Mouse (Mus musculus) liver, embryonic 15.5 days (tissue): Measurements from ENCODE around the gene Ephb4. TPM values are rescaled to one million over a fixed set of nuclear protein-coding genes. Genes with fewer than 3 reads are reported as not detected.

ENCODE experiments used
- ATAC-seq: fragments of 200-750 bp; cut with Nextera tagmentation; 2 replicates; pipeline ENCODE4 v1.8.0; 2017; ENCODE audit warnings: moderate number of reproducible peaks, mild to moderate bottlenecking, moderate library complexity; ENCODE audit not compliant: insufficient read depth
- H3K27ac ChIP-seq: fragments of 300-500 bp; sonication (generic); replicated peaks from 2 replicates; pipeline ENCODE4 v1.5.1; 2015; ENCODE audit warnings: mild to moderate bottlenecking, inconsistent platforms
- H3K27me3 ChIP-seq: fragments of 300-500 bp; sonication (generic); 2 replicates; pipeline ENCODE4 v1.6.1; 2015; ENCODE audit warnings: mild to moderate bottlenecking, inconsistent platforms
- H3K36me3 ChIP-seq: fragments of 300-500 bp; sonication (generic); replicated peaks from 2 replicates; pipeline ENCODE4 v1.6.1; 2015; ENCODE audit warnings: moderate library complexity, mild to moderate bottlenecking, inconsistent platforms
- H3K4me1 ChIP-seq: fragments of 300-500 bp; sonication (generic); replicated peaks from 2 replicates; pipeline ENCODE4 v1.6.1; 2015; ENCODE audit warnings: inconsistent platforms
- H3K4me2 ChIP-seq: fragments of 300-500 bp; sonication (generic); 2 replicates; pipeline ENCODE4 v1.6.1; 2015; ENCODE audit warnings: moderate library complexity, mild to moderate bottlenecking, inconsistent platforms
- H3K4me3 ChIP-seq: fragments of 300-500 bp; sonication (generic); replicated peaks from 2 replicates; pipeline ENCODE4 v1.5.1; 2015; ENCODE audit warnings: mild to moderate bottlenecking, inconsistent platforms
- H3K9ac ChIP-seq: fragments of 300-500 bp; sonication (generic); 2 replicates; pipeline ENCODE4 v1.6.1; 2015; ENCODE audit warnings: moderate library complexity, mild to moderate bottlenecking, inconsistent platforms
- H3K9me3 ChIP-seq: fragments of 300-500 bp; sonication (generic); replicated peaks from 2 replicates; pipeline ENCODE4 v1.6.1; 2016; ENCODE audit warnings: inconsistent platforms
- WGBS: fragments of 180-500 bp; shearing (Covaris S2); methylation state at CpG from one replicate; pipeline ENCODE4 v1.1.7; 2015; ENCODE audit warnings: mixed read lengths; ENCODE audit not compliant: insufficient replicate concordance; 5-methylcytosine and 5-hydroxymethylcytosine counted together
- polyA plus RNA-seq: library from polyadenylated mRNA; unstranded; fragments of >200 nt; fragmentation: Nextera tagmentation; extraction: Ambion mirVana; gene quantifications from 2 replicates; pipeline ENCODE4 v1.2.1, GENCODE M21; 2015

Ephb4 gene
- 7.6 and 8.6 TPM in 2 replicates for polyA plus RNA-seq

DNA sequence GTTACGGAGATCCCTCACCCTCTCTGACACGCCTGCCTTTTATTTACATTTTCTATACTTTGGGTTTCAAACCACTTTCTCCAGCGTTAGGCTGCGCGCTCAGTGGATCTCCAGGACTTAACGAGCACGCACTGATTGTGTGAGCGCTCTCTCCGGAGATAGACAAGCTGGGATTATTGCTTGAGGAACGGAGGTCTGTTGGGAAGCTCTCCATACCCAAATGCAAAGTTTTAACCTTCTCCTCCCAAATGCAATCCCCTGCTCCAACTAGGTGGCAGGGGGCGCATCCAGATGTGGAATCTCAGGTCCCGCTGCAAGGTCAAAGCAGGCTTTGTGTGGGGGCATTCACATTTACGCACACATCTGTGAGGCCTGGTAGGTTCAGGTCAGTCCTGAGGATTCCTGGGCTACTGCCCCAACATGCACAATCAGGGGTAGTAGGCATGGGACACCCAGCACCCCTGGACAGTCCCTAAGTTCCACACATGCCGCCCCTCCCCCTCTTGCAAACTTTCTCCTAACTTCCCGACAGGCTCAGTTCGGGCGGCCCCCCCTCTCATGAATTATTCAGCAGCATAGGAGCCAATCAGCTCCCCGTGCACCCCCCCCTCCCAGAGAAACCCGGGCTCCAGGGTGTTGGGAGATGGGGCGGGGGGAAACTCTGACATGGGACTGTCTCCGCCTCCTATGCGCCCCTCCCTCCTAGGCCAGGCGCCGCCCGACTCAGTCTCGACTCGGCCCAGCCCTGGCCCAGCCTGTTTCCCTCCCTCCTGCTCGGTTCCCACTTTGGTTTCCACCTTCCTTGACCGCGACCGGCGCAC is at the start of gene Ephb4:
Ephb4 (plus strand) TSS at position 726 of the 821 bp plus-strand sequence.
- peak within 1 kb of the TSS; percentile 76 for H3K27ac ChIP-seq
- H3K27me3 ChIP-seq, result peaks cover 63% of the 10 kb centered on the region
- WGBS, result 2% methylated on average over 32 of the region's 32 CpGs

DNA sequence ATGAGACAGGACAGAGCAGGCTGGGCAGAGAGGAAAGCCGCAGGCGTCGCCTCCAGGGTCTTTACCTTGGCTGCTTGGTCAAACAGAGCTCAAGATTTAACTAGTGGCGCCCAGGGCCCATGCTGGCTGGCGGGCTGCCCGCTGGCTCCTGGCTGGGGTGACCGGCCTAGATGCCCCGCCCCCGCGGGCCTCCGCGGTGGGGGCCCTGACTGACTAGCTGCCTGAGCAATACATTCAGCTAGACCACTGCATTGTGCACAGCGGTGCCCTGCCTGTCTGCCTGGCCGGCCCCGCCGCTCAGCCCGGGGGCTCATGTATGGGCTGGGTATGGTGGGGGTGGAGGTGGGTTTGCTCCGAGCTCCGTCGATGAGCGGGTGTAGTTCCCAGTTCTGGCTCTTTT is 48.7 kb upstream of the Ephb4 start:
- Histone ChIP-seq H3K9ac (no peak overlapping the region), H3K4me2 (no peak overlapping the region), H3K36me3 (peaks cover 95% of the 10 kb centered on the region), H3K27me3 (no peaks in the 10 kb centered on the region), H3K9me3 (no peaks in the 10 kb centered on the region), H3K4me3 (no peak overlapping the region), H3K27ac (no peak overlapping the region), H3K4me1 (peaks cover 30% of the 10 kb centered on the region)
- WGBS, result 87% methylated on average over 21 of the region's 21 CpGs
- ATAC-seq, result no peak

More for the DNA sequence above, at the start of gene Ephb4:
- H3K9ac ChIP-seq, result peak within 1 kb of the TSS; percentile 42
- H3K9me3 ChIP-seq, result no peaks in the 10 kb centered on the region
- peak within 1 kb of the TSS; percentile 58 for H3K4me3 ChIP-seq
- H3K36me3 ChIP-seq, result peaks cover 5% of the 10 kb centered on the region; the same call in 1 of the 2 replicates
- ATAC-seq, result peak; percentile 80
- H3K4me2 ChIP-seq, result peak within 1 kb of the TSS; percentile 53
- peaks cover 10% of the 10 kb centered on the region; the same call in 1 of the 2 replicates for H3K4me1 ChIP-seq

GRCm38 (mm10) chr5:137303609-137304008 is 46.3 kb upstream of the Ephb4 start:
- H3K36me3 ChIP-seq, result peaks cover 74% of the 10 kb centered on the region
- H3K4me1 ChIP-seq, result peaks cover 37% of the 10 kb centered on the region
- H3K9me3 ChIP-seq, result no peaks in the 10 kb centered on the region
- no peak for ATAC-seq
- no peak overlapping the region for H3K4me3 ChIP-seq
- H3K27ac ChIP-seq, result no peak overlapping the region
- WGBS, result 20% methylated on average over 4 of the region's 4 CpGs
- no peaks in the 10 kb centered on the region for H3K27me3 ChIP-seq
- H3K4me2 ChIP-seq, result peak overlapping the region; percentile 73
- 0 out of 2 replicates have a peak overlapping the region, but pooled peaks have one; percentile 22 for H3K9ac ChIP-seq

DNA sequence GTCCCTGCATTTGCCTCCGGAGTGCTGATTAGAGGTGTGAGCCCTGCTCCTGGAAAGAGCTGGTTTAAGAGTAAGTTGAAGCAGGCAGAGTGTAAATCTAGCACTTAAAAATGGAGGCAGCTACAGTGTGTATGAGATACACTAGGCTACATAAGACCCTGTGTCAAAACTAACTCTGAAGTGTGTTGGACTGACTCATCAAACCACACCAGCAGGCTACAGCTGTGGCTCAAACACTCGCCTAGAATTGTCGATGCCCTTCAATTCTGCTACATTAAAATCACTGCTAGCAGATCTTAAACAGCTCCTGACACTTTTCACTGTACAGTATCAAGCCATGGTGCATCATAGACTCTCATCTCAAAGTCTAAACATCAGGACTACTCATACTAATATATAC is 45.7 kb upstream of the Ephb4 start:
- peaks cover 37% of the 10 kb centered on the region for H3K4me1 ChIP-seq
- peak overlapping the region; percentile 73 for H3K4me2 ChIP-seq
- no peak for ATAC-seq
- 56% methylated on average over 3 of the region's 3 CpGs for WGBS
- peak overlapping the region; percentile 22; the same call in 1 of the 2 replicates for H3K9ac ChIP-seq
- H3K27ac ChIP-seq, result no peak overlapping the region
- H3K4me3 ChIP-seq, result peak overlapping the region; percentile 98; the same call in 1 of the 2 replicates
- H3K9me3 ChIP-seq, result no peaks in the 10 kb centered on the region
- no peaks in the 10 kb centered on the region for H3K27me3 ChIP-seq
- peaks cover 71% of the 10 kb centered on the region for H3K36me3 ChIP-seq

DNA sequence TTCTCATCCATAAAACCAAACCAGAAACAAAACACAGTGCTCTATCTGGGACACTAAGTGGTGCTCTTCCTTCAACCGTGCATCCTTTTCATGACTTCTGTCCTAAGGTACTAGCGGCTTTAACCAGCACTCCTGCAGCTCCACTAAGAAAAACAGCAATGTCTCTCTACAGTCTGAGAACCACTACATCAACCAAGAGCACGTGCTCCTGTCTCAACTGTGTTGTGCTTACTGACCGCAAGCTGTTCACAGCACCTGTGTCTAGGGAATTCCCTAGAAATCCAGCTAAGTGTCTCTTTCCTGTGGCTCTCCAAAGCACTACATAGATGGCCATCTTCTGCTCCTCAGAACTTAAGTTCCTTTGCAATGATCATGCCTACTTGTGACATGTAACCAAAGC is 45.1 kb upstream of the Ephb4 start:
- Histone ChIP-seq H3K36me3 (peaks cover 70% of the 10 kb centered on the region), H3K4me3 (peak overlapping the region; percentile 98)
- WGBS, result 77% methylated on average over 4 of the region's 4 CpGs

GRCm38 (mm10) chr5:137305822-137306221 is 44.1 kb upstream of the Ephb4 start:
- Histone ChIP-seq H3K4me3 (peak overlapping the region; percentile 98), H3K27ac (peak overlapping the region; percentile 39), H3K36me3 (peaks cover 66% of the 10 kb centered on the region), H3K4me1 (peaks cover 37% of the 10 kb centered on the region), H3K9me3 (no peaks in the 10 kb centered on the region), H3K4me2 (peak overlapping the region; percentile 73), H3K9ac (peak overlapping the region; percentile 98), H3K27me3 (no peaks in the 10 kb centered on the region)
- 30% methylated on average over 3 of the region's 3 CpGs for WGBS
- ATAC-seq, result no peak

More for the DNA sequence above, 45.1 kb upstream of the Ephb4 start:
- peaks cover 37% of the 10 kb centered on the region for H3K4me1 ChIP-seq
- H3K27me3 ChIP-seq, result no peaks in the 10 kb centered on the region
- peak overlapping the region; percentile 39; the same call in 1 of the 2 replicates for H3K27ac ChIP-seq
- H3K9me3 ChIP-seq, result no peaks in the 10 kb centered on the region
- no peak overlapping the region; the same call in 1 of the 2 replicates for H3K9ac ChIP-seq
- H3K4me2 ChIP-seq, result peak overlapping the region; percentile 73
- ATAC-seq, result no peak

- ATAC-seq, result no peak
- Histone ChIP-seq H3K9ac (peak overlapping the region; percentile 98), H3K4me3 (peak overlapping the region; percentile 98), H3K36me3 (peaks cover 59% of the 10 kb centered on the region), H3K27ac (peak overlapping the region; percentile 92), H3K4me2 (peak overlapping the region; percentile 73), H3K27me3 (no peaks in the 10 kb centered on the region), H3K4me1 (peaks cover 38% of the 10 kb centered on the region), H3K9me3 (no peaks in the 10 kb centered on the region)
- 7% methylated on average over 12 of the region's 12 CpGs for WGBS
These were observed 43.4 kb upstream of the Ephb4 start for GRCm38 (mm10) chr5:137306439-137307005.

GRCm38 (mm10) chr5:137307071-137307912 is 42.6 kb upstream of the Ephb4 start, which contains the start of gene Srrt:
Gene Srrt (minus strand): TSS chr5:137307674.
- H3K9ac ChIP-seq, result peak within 1 kb of the TSS; percentile 98
- peaks cover 46% of the 10 kb centered on the region for H3K4me1 ChIP-seq
- H3K27me3 ChIP-seq, result no peaks in the 10 kb centered on the region
- peak within 1 kb of the TSS; percentile 98 for H3K4me3 ChIP-seq
- peak; percentile 82 for ATAC-seq
- peak within 1 kb of the TSS; percentile 92 for H3K27ac ChIP-seq
- WGBS, result 1% methylated on average over 64 of the region's 72 CpGs
- H3K4me2 ChIP-seq, result peak within 1 kb of the TSS; percentile 73
- peaks cover 51% of the 10 kb centered on the region for H3K36me3 ChIP-seq
- no peaks in the 10 kb centered on the region for H3K9me3 ChIP-seq

DNA sequence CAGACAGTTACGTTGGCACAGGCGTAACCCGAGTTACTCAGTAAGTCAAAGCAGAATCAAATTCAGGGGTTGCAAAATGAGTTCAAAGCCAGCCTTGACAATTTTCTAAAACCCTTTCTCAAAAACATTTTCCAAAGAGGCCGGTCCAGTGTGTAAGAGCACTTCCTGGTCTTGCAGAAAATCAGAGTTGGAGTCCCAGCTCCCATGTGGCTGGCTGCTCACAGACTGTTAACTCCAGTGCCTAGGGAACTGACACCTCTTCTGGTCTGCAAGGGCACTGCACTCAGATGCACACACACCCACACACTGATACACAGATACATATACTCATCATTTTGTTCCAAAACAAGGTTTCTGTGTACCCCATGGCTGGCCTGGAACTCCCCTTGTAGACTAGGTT is 41.6 kb upstream of the Ephb4 start:
- ATAC-seq, result no peak
- peak overlapping the region; percentile 98 for H3K9ac ChIP-seq
- peaks cover 56% of the 10 kb centered on the region for H3K4me1 ChIP-seq
- H3K27me3 ChIP-seq, result no peaks in the 10 kb centered on the region
- peak overlapping the region; percentile 92 for H3K27ac ChIP-seq
- H3K4me2 ChIP-seq, result peak overlapping the region; percentile 73
- H3K36me3 ChIP-seq, result peaks cover 41% of the 10 kb centered on the region
- WGBS, result 85% methylated on average over 4 of the region's 4 CpGs
- peak overlapping the region; percentile 98 for H3K4me3 ChIP-seq
- no peaks in the 10 kb centered on the region for H3K9me3 ChIP-seq

DNA sequence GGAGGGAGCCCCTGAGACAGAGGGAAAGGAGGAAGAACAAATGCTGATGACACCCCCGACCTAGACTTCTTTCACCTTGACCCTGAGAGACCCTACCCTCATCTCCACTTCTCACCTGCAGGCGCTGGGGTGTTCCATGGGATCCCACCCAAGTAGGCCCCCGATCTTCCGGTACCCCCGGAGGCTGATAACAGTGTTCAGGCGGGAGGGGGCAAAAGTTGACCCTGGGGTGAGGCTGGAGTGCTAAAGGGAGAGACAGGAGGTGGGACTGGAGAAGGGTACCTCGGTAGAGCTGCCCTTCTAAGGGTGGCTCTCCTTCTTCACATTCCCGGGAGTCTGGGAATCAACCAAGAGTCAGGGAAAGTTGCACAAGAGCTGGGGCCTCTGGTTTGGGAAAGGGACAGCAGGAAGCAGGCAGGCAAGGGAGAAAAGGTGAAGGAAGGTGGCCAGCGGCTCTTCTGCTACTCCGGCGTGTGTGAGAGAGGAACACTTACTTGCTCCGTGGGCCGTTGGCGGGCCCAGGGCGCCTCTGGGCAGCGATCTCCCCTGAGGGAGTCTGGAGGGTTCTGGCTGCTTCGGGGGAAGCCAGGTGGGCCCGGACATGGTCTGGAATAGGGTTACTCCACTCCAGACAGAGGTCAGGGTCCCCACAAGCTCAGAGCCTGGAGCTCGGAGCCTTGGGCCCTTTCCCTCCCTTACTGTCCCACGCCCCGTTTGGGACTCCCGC is 36.3 kb upstream of the Ephb4 start:
- peak; percentile 25 for ATAC-seq
- peaks cover 54% of the 10 kb centered on the region for H3K4me1 ChIP-seq

More for the DNA sequence above, 36.3 kb upstream of the Ephb4 start:
- Histone ChIP-seq H3K9me3 (no peaks in the 10 kb centered on the region), H3K27ac (peak overlapping the region; percentile 54; the same call in 1 of the 2 replicates), H3K27me3 (0 out of 2 replicates have a peak, but pooled peaks cover 4% of the 10 kb centered on the region), H3K4me3 (peak overlapping the region; percentile 56), H3K36me3 (peaks cover 14% of the 10 kb centered on the region), H3K9ac (peak overlapping the region; percentile 60), H3K4me2 (peak overlapping the region; percentile 76)
- 6% methylated on average over 22 of the region's 22 CpGs for WGBS
